Mouse (Mus musculus): ENCODE results near the gene Hoxa2. TPM values are rescaled to one million over a fixed set of nuclear protein-coding genes. Genes with fewer than 3 reads are reported as not detected.

Hoxa2 gene
- 0.16 and 0.51 TPM in 2 replicates for polyA plus RNA-seq (2012)

GRCm38 (mm10) chr6:52164626-52165440, at the start of gene Hoxa2:
Gene Hoxa2 (minus strand): TSS chr6:52164831.

GRCm38 (mm10) chr6:52213119-52213986, 48.7 kb upstream of the Hoxa2 start, which contains the start of the genes Hoxa3 and Gm28308:
Gene Hoxa3 (minus strand): TSS chr6:52213336.
Gene Gm28308 (minus strand): TSS chr6:52213339.

GRCm38 (mm10) chr6:52208072-52208867, 43.6 kb upstream of the Hoxa2 start, which contains the start of gene Hoxa6:
Gene Hoxa6 (minus strand): TSS chr6:52208722.

GRCm38 (mm10) chr6:52204050-52204752, 39.6 kb upstream of the Hoxa2 start, which contains the start of gene Hoxa5:
Gene Hoxa5 (minus strand): TSS chr6:52204587.

GRCm38 (mm10) chr6:52190906-52191810, 26.5 kb upstream of the Hoxa2 start, which contains the start of gene Hoxa4:
Gene Hoxa4 (minus strand): TSS chr6:52191753.

GRCm38 (mm10) chr6:52177061-52177735, 12.6 kb upstream of the Hoxa2 start, which contains the start of gene 5730596B20Rik:
Gene 5730596B20Rik (plus strand): TSS chr6:52177498.

GRCm38 (mm10) chr6:52158276-52159051, 6.2 kb downstream of the Hoxa2 start, which contains the start of gene Hoxa1:
Gene Hoxa1 (minus strand): TSS chr6:52158317.

Other genes with a start within 250 kb of the Hoxa2 start
- 5.5 and 6.0 TPM in 2 replicates for gene Skap2, start 152.3 kb downstream of the Hoxa2 start, polyA plus RNA-seq (2012)
- gene Hoxa1, start 6.5 kb downstream of the Hoxa2 start, polyA plus RNA-seq (2012), result 0.10 and 0.14 TPM in 2 replicates
- gene 5730596B20Rik, start 12.7 kb upstream of the Hoxa2 start, polyA plus RNA-seq (2012), result not detected in 2 replicates
- 1.7 and 2.2 TPM in 2 replicates for gene Hoxa4, start 26.9 kb upstream of the Hoxa2 start, polyA plus RNA-seq (2012)
- 5.1 and 8.4 TPM in 2 replicates for gene Hoxa5, start 39.8 kb upstream of the Hoxa2 start, polyA plus RNA-seq (2012)
- 3.5 and 6.1 TPM in 2 replicates for gene Hoxa6, start 43.9 kb upstream of the Hoxa2 start, polyA plus RNA-seq (2012)
- 3.2 and 3.5 TPM in 2 replicates for gene Hoxa3, start 48.5 kb upstream of the Hoxa2 start, polyA plus RNA-seq (2012)
- 1.2 TPM in 2 replicates for gene Gm28308, start 48.5 kb upstream of the Hoxa2 start, polyA plus RNA-seq (2012)
- 40.9 and 47.0 TPM in 2 replicates for gene Hoxa7, start 57.0 kb upstream of the Hoxa2 start, polyA plus RNA-seq (2012)
- gene Hoxa9, start 66.3 kb upstream of the Hoxa2 start, polyA plus RNA-seq (2012), result 67.7 and 90.5 TPM in 2 replicates
- gene Hoxa10, start 76.0 kb upstream of the Hoxa2 start, polyA plus RNA-seq (2012), result 1.0 and 1.2 TPM in 2 replicates
- 0.04 TPM in 1 of 2 replicates, not detected in the other for gene Hoxa11, start 81.0 kb upstream of the Hoxa2 start, polyA plus RNA-seq (2012)
- gene Hoxa13, start 96.0 kb upstream of the Hoxa2 start, polyA plus RNA-seq (2012), result not detected in 2 replicates
- 0.13 and 0.22 TPM in 2 replicates for gene Evx1, start 148.7 kb upstream of the Hoxa2 start, polyA plus RNA-seq (2012)